Mouse (Mus musculus): ENCODE results near the gene Socs3. TPM values are rescaled to one million over a fixed set of nuclear protein-coding genes. Genes with fewer than 3 reads are reported as not detected.

Gene Socs3
- total RNA-seq (2014; rRNA removed) (2.0 and 2.4 TPM in 2 replicates), polyA plus RNA-seq (2012; rRNA removed) (4.0 and 7.5 TPM in 2 replicates)

- DNase-seq (ENCODE audit: extremely low read depth, low read depth, low spot score), result peak; percentile 76
- peak within 1 kb of the TSS; percentile 95 for H3K4me3 ChIP-seq (ENCODE audit: insufficient read depth, low read depth, low read length)
- H3K27me3 ChIP-seq (ENCODE audit: control insufficient read depth, insufficient read depth, low read length), result no peaks in the 10 kb centered on the region
- H3K36me3 ChIP-seq (ENCODE audit: control insufficient read depth, insufficient read depth, low read length), result no peaks in the 10 kb centered on the region; the same call in 1 of the 2 replicates
- TF ChIP-seq CTCF (IDR thresholded peaks at IDR 0.05; ENCODE audit: low read depth, low read length) (peak; percentile 91), POLR2A (IDR thresholded peaks at IDR 0.05; ENCODE audit: extremely low read depth, insufficient read depth, low read length) (no peak)
- H3K27ac ChIP-seq (replicated peaks; ENCODE audit: insufficient read depth, low read depth, low read length), result peak within 1 kb of the TSS; percentile 89
- peak within 1 kb of the TSS; percentile 96 for H3K9ac ChIP-seq (ENCODE audit: low read depth, low read length)
- 7% methylated on average over 21 of the region's 21 CpGs for WGBS
- peaks cover 21% of the 10 kb centered on the region for H3K79me2 ChIP-seq (ENCODE audit: control insufficient read depth, insufficient read depth, low read length)
- H3K4me1 ChIP-seq (ENCODE audit: control insufficient read depth, insufficient read depth, low read length), result peaks cover 29% of the 10 kb centered on the region
Observed at GRCm38 (mm10) chr11:117969945-117970872, at the start of gene Socs3. Gene Socs3 (minus strand): TSS chr11:117970047.

- DNase-seq (ENCODE audit: extremely low read depth, low read depth, low spot score), result peak; percentile 8
- peaks cover 3% of the 10 kb centered on the region; the same call in 1 of the 2 replicates for H3K36me3 ChIP-seq (ENCODE audit: control insufficient read depth, insufficient read depth, low read length)
- 95% methylated on average over 4 of the region's 4 CpGs for WGBS
Observed at GRCm38 (mm10) chr11:118018328-118018727, 48.5 kb upstream of the Socs3 start.

GRCm38 (mm10) chr11:118015381-118016145 is 45.7 kb upstream of the Socs3 start:
- TF ChIP-seq CTCF (IDR thresholded peaks at IDR 0.05; ENCODE audit: low read depth, low read length), result no peak
- no peak for TF ChIP-seq POLR2A (IDR thresholded peaks at IDR 0.05; ENCODE audit: extremely low read depth, insufficient read depth, low read length)
- WGBS, result 92% methylated on average over 8 of the region's 8 CpGs
- Histone ChIP-seq H3K79me2 (ENCODE audit: control insufficient read depth, insufficient read depth, low read length) (no peaks in the 10 kb centered on the region), H3K36me3 (ENCODE audit: control insufficient read depth, insufficient read depth, low read length) (peaks cover 3% of the 10 kb centered on the region; the same call in 1 of the 2 replicates), H3K27me3 (ENCODE audit: control insufficient read depth, insufficient read depth, low read length) (no peaks in the 10 kb centered on the region), H3K9ac (ENCODE audit: low read depth, low read length) (no peak overlapping the region), H3K4me3 (ENCODE audit: insufficient read depth, low read depth, low read length) (no peak overlapping the region), H3K27ac (replicated peaks; ENCODE audit: insufficient read depth, low read depth, low read length) (no peak overlapping the region), H3K4me1 (ENCODE audit: control insufficient read depth, insufficient read depth, low read length) (no peaks in the 10 kb centered on the region)
- DNase-seq (ENCODE audit: extremely low read depth, low read depth, low spot score), result no peak

More at GRCm38 (mm10) chr11:118018328-118018727, 48.5 kb upstream of the Socs3 start:
- Histone ChIP-seq H3K27me3 (ENCODE audit: control insufficient read depth, insufficient read depth, low read length) (no peaks in the 10 kb centered on the region), H3K79me2 (ENCODE audit: control insufficient read depth, insufficient read depth, low read length) (no peaks in the 10 kb centered on the region), H3K27ac (replicated peaks; ENCODE audit: insufficient read depth, low read depth, low read length) (no peak overlapping the region), H3K4me3 (ENCODE audit: insufficient read depth, low read depth, low read length) (no peak overlapping the region), H3K4me1 (ENCODE audit: control insufficient read depth, insufficient read depth, low read length) (no peaks in the 10 kb centered on the region), H3K9ac (ENCODE audit: low read depth, low read length) (no peak overlapping the region)
- TF ChIP-seq CTCF (IDR thresholded peaks at IDR 0.05; ENCODE audit: low read depth, low read length) (peak; percentile 45), POLR2A (IDR thresholded peaks at IDR 0.05; ENCODE audit: extremely low read depth, insufficient read depth, low read length) (no peak)

GRCm38 (mm10) chr11:118014391-118014995 is 44.6 kb upstream of the Socs3 start:
- H3K9ac ChIP-seq (ENCODE audit: low read depth, low read length), result no peak overlapping the region
- H3K4me3 ChIP-seq (ENCODE audit: insufficient read depth, low read depth, low read length), result no peak overlapping the region
- no peaks in the 10 kb centered on the region for H3K27me3 ChIP-seq (ENCODE audit: control insufficient read depth, insufficient read depth, low read length)
- DNase-seq (ENCODE audit: extremely low read depth, low read depth, low spot score), result no peak
- no peak overlapping the region for H3K27ac ChIP-seq (replicated peaks; ENCODE audit: insufficient read depth, low read depth, low read length)
- H3K79me2 ChIP-seq (ENCODE audit: control insufficient read depth, insufficient read depth, low read length), result peaks cover 3% of the 10 kb centered on the region; the same call in 1 of the 2 replicates
- 82% methylated on average over 12 of the region's 12 CpGs for WGBS
- peaks cover 3% of the 10 kb centered on the region; the same call in 1 of the 2 replicates for H3K36me3 ChIP-seq (ENCODE audit: control insufficient read depth, insufficient read depth, low read length)
- no peaks in the 10 kb centered on the region for H3K4me1 ChIP-seq (ENCODE audit: control insufficient read depth, insufficient read depth, low read length)
- TF ChIP-seq CTCF (IDR thresholded peaks at IDR 0.05; ENCODE audit: low read depth, low read length) (no peak), POLR2A (IDR thresholded peaks at IDR 0.05; ENCODE audit: extremely low read depth, insufficient read depth, low read length) (no peak)

GRCm38 (mm10) chr11:118013339-118013738 is 43.5 kb upstream of the Socs3 start:
- H3K9ac ChIP-seq (ENCODE audit: low read depth, low read length), result no peak overlapping the region
- no peaks in the 10 kb centered on the region for H3K27me3 ChIP-seq (ENCODE audit: control insufficient read depth, insufficient read depth, low read length)
- H3K36me3 ChIP-seq (ENCODE audit: control insufficient read depth, insufficient read depth, low read length), result peaks cover 3% of the 10 kb centered on the region; the same call in 1 of the 2 replicates
- peaks cover 12% of the 10 kb centered on the region; the same call in 1 of the 2 replicates for H3K79me2 ChIP-seq (ENCODE audit: control insufficient read depth, insufficient read depth, low read length)
- peaks cover under 1% of the 10 kb centered on the region; the same call in 1 of the 2 replicates for H3K4me1 ChIP-seq (ENCODE audit: control insufficient read depth, insufficient read depth, low read length)
- no peak for DNase-seq (ENCODE audit: extremely low read depth, low read depth, low spot score)
- TF ChIP-seq CTCF (IDR thresholded peaks at IDR 0.05; ENCODE audit: low read depth, low read length), result no peak
- TF ChIP-seq POLR2A (IDR thresholded peaks at IDR 0.05; ENCODE audit: extremely low read depth, insufficient read depth, low read length), result no peak
- H3K27ac ChIP-seq (replicated peaks; ENCODE audit: insufficient read depth, low read depth, low read length), result no peak overlapping the region
- no peak overlapping the region for H3K4me3 ChIP-seq (ENCODE audit: insufficient read depth, low read depth, low read length)
- WGBS, result 79% methylated on average over 2 of the region's 2 CpGs
